Mouse (Mus musculus) gastrocnemius, postnatal 10 days (tissue): ENCODE results near the gene Brd9. TPM values are rescaled to one million over a fixed set of nuclear protein-coding genes. Genes with fewer than 3 reads are reported as not detected.

ENCODE experiments used
- DNase-seq: peaks from one replicate; pipeline ENCODE4 v3.0.0; 2021; ENCODE audit warnings: mixed read lengths
- long read RNA-seq, 2 experiments: library from polyadenylated mRNA; stranded (forward); transcript quantifications; one replicate each; pipeline ENCODE4 v2.0.0; 2021
- total RNA-seq, 2 experiments: library from RNA; stranded (reverse); gene quantifications; 2 replicates each; pipeline ENCODE4 v1.2.3; 2021

Brd9 gene
- 10 to 100 TPM; 15.4 to 19.0 TPM for total RNA-seq
- long read RNA-seq, experiment 1, transcript Brd9-201 (16 exons, 2,407 nt) = major isoform, 22 of 40 reads
- long read RNA-seq, experiment 1, transcript Brd9-206 (16 exons, 2,430 nt) = minor isoform, 5 of 40 reads
- long read RNA-seq, experiment 1, partial matches to known transcripts = 4 of 40 reads
- long read RNA-seq, experiment 1, other reads (novel, unspliced or antisense) = 9 of 40 reads
- long read RNA-seq, experiment 2, full-length matches to known transcripts = 13 of 23 reads
- long read RNA-seq, experiment 2, partial matches to known transcripts = 1 of 23 reads
- long read RNA-seq, experiment 2, other reads (novel, unspliced or antisense) = 9 of 23 reads

GRCm38 (mm10) chr13:73937321-73938176 lies at the start of gene Brd9, which contains the start of gene Trip13:
Gene Brd9, plus strand, starts transcription at chr13:73937811.
Gene Trip13, minus strand, starts transcription at chr13:73937784.
- peak; percentile 96 for DNase-seq

- no peak for DNase-seq
These were observed 45.0 kb upstream of the Brd9 start for GRCm38 (mm10) chr13:73892493-73893178.

DNA sequence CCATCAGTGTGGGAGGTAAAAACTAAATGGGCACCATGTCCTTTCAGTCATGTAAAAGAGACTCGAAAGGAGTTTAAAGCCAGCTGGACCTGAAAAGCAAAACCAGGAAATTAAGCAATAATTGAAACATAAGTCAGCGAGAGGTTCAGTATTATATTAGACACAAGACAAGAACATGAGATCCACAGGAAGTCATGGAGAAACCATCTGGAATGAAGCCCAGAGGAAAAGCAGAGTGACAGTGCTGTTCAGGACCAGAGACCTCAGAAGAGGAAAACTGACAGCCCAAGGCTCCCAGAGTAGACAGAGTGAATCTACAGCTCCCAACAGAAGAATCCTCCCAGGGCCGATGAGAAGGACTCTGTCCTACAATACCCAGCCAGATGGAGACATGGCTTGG lies 40.0 kb upstream of the Brd9 start:
- DNase-seq = no peak

DNA sequence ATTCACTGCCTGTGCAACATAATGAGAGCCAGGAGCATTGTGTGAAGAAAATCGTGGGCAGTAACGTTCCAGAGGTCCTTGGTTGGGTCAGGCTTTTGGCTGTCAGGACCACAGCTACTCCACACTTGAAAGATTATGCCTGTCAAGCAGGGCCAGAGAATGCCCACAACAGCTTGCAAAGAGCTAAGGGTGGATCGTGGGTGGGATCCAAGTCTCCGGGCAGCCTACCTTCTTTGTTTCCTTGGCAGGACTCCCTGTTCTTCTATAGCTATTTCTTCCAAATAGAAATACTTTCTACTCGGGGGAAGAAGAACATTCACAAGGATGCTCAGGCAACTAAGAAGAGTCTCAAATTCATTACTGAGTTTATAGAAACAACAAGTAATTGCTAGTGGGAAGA lies 30.5 kb upstream of the Brd9 start:
- no peak for DNase-seq

DNA sequence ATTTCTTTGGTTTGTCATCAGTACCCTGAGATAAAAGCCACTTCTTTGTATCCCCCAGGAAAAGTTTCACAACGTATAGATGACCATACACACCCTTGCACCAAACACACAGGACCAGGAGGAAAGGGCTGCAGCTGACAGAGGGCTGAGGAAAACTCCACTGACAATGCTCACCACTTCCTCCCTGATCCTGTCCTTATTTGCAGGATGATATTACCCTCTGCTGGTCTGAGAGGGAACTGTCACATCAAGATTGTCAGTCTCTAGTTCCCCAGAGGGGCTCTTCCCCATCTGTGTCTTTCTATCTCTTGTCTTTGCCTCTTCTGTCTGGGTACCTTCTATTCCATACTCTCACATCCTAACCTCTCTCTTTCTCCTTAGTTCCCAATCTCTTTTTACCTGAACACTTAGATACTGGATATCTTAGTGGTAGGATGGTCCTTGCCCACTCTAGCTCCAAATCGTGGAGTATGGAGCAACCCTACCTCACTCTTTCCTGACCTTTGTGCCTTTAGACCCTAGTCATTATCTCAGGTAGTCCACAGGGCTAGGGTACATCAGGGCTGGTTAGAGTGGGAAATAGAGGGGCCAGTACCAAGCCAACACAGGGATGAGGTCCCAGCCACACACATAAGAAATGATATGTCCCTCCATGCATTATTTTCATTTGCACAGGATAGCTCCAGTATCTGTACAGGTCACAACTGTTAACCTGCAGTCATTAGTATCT lies 29.8 kb upstream of the Brd9 start:
- DNase-seq = peak; percentile 14

DNA sequence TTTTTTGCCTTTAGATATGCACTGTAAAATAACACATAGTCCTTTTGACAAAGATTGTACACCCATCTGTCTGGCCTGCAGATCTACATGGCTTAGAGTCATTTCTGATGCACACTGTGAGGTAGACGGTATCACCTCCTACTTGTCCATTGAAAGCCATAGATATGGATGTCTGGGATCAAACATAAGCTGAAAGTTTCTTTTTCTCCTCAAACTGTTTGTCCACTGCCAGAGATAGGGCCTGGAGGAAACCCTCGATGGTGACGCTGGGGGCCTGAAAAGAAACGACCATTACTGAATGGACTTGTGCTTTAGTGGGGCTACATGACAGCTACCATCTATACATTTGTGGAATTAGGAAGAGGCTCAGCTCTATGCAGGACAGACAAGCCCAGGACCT lies 24.5 kb upstream of the Brd9 start:
- DNase-seq = no peak

DNA sequence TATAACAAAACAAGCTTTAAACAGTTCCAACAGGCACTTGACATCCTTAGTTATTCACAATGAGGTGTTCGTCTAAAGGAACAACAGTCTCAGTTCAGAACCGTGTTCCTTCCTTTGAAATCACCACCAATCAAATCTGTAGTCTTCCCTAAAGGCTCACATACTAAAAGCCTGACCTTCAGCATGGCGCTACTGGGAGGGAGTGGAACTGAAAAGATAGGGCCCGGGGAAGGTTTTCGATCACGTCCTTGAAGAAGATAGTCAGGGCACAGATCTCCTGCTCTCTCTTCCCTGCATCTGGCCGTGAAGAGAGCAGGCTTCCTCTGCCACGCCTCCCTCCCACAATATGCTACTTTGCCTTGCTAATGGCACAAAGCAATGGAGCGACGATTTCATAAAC lies 5.4 kb upstream of the Brd9 start:
- no peak for DNase-seq

GRCm38 (mm10) chr13:73936938-73937320 lies 682 bp upstream of the Brd9 start:
- DNase-seq = no peak

DNA sequence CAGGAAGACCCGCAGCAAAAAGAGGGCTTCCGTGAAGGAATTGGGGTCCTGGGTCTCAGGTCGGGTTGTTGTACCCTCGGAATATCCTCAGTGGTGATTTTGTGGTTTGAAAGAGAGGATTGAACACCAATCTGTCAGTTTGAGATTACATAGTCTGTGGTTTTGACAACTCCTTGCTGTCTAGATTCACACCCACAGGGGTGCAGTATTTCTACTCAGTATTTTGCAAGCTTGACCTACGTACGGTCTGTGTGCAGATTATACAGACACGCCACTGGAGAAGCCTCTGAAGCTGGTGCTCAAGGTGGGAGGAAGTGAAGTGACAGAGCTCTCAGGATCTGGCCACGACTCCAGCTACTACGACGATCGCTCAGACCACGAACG lies 558 bp downstream of the Brd9 start:
- DNase-seq = no peak

DNA sequence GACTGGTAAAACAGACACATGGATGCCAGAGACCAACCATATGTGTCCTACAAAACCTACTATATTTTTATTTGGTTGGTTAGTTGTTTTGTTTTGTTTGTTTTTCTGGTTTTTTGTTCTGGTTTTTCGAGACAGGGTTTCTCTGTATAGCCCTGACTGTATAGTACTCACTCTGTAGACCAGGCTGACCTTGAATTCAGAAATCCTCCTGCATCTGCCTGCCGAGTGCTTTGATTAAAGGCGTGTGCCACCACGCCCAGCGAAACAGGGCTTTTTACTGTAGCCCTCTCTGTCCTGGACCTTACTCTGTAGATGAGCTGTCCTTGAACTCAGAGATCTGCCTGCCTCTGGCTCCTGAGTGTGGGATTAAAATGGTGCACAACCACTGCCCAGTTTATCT lies 1.5 kb downstream of the Brd9 start:
- DNase-seq = no peak

GRCm38 (mm10) chr13:73944606-73945005 lies 7.0 kb downstream of the Brd9 start:
- no peak for DNase-seq

DNA sequence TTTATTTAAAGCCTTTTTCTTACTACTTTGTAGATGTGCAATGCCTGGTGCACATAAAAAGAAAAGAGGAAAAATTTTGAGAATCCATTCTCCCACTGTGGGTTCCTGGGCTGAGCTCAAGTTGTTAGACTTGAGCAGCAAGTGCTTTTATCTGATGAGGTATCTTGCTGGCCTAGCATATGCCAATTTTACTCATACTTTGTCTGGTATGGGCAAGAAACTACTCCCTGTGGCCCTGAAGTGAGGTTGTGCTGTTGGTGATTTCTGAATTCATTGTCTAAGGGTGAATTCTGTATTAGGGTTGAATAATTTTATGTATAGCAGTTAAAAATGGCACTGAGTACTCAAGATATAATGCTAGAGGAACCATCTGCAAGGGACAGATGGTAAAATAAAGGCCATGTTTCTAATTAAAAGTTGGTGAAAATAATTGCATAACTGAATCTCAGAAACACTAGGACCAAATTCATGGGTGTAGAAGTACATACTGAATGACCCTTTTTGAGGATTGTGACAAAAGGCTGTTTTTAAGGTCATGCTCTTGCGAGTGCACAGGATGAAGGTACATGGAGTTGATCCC lies 16.0 kb downstream of the Brd9 start:
- no peak for DNase-seq

GRCm38 (mm10) chr13:73954666-73955065 lies 17.1 kb downstream of the Brd9 start:
- no peak for DNase-seq

- DNase-seq = no peak
These were observed 17.9 kb downstream of the Brd9 start for GRCm38 (mm10) chr13:73955531-73955930.

DNA sequence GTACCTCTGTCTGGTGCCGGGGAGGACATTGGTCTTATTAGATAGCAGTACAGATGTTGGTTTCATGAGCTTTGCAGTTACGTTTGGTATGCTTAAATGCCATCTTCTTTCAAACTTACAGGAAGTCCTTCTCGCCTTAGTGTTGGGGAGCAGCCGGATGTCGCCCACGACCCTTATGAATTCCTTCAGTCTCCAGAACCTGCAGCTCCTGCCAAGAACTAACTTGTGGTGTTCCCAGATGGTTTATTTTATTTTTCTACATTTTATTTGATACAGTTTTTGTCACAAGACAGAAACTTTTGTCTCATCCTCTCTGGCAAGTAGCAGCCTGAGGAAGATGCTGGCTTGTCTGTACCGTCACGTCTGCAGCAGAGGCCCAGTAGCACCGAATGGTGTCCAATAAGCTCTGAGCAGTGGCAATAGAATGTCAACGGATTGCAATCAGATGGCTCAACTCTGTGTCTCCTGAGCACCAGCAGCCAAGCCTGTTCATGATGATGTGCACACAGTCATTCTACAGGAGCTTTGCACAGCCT lies 22.6 kb downstream of the Brd9 start:
- DNase-seq = no peak

GRCm38 (mm10) chr13:73961177-73961576 lies 23.6 kb downstream of the Brd9 start:
- no peak for DNase-seq

GRCm38 (mm10) chr13:73963551-73963950 lies 25.9 kb downstream of the Brd9 start, which contains the start of gene Zdhhc11:
Gene Zdhhc11, plus strand, starts transcription at chr13:73963851.
- DNase-seq = no peak

DNA sequence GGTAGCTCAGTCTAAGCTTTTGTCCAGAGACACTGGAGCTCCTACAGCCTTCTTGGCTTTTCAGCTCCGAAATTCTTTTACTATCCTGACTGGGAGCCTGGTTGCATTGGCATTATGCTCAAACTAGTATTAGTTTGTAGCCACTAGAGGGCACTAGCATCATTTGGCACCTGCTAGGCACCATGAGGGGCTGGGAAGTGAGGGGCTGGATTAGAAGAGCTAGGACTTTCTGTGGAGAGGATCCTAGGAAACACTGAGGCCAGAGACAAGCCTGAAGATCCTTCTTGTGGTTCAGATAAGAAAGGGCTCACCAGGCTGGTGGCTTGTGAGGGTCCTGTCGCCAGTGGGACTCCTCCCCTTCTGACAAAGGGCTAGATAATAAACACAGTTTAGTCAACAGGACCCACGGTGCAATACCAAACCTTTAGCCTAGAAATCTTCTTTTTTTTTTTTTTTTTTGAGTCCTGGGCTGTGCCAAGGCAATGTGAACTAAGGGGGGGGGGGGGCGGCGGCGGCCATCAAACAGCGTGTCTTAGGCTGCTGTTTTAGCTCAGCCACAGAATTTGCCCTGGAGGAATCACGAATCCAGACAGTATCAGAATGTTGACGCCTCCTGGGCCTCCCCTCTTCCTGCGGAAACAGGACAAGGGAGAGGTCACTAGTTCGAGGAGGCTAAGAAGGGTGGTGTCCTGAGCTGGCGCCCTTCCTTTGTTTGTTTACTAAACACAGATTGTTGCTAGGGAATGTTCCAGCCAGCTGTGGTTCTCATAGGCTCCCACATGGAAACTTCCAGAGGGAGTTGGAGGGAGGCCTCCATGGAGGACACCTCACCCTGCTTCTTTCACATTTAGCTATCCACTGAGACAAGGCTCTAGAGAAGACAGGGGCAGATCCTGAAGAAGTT lies 33.2 kb downstream of the Brd9 start:
- peak; percentile 44 for DNase-seq

DNA sequence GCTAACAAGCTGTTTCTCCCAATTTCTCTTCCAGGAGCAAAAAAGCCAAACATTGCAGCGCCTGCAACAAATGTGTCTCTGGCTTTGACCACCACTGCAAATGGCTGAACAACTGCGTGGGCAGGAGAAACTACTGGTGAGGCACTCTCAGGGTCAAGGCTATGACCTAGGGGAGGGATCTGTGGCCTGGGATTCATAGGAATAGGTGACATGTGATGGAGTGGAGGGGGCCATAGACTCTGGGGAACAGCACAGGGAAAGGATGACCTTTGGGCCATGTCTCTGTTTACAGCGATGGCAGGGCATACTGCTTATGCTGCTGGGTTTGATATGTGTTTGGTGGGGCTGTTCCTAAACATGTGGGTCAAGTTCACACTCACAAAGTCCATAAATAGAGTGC lies 36.9 kb downstream of the Brd9 start:
- no peak for DNase-seq

DNA sequence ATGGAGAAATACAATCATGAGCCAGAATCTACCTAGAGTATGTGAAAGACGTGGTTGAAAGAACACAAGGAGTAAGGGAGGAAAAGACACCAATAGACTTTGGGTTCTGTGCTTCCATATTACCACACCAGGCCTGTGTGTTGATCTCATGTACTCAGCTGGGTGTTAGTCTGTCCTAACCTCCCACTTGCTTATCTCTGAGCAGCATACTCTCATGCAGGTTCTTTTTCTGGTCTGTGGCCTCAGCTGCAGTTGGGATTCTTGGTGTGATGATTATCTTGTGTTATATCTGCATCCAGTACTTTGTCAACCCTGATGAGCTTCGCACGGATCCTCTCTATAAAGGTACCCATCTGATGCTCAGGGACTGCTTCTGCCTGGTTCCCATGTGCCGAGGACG lies 39.3 kb downstream of the Brd9 start:
- DNase-seq = no peak
